Mouse (Mus musculus) ES-E14 (cell line): ENCODE measurements around the gene Pum1.

Source experiments
- HCFC1 ChIP-seq: IDR thresholded peaks from 2 replicates; pipeline ENCODE4 v1.6.1; 2012; ENCODE audit warnings: low read length, inconsistent platforms, borderline replicate concordance; ENCODE audit not compliant: insufficient read depth
- MAFK ChIP-seq: IDR thresholded peaks from 2 replicates; pipeline ENCODE4 v1.6.1; 2014; ENCODE audit warnings: mild to moderate bottlenecking, low read depth, low read length, inconsistent platforms; ENCODE audit not compliant: insufficient read depth
- ZC3H11A ChIP-seq: IDR thresholded peaks from 2 replicates; pipeline ENCODE4 v1.6.1; 2012; ENCODE audit warnings: low read depth, mild to moderate bottlenecking, inconsistent platforms, low read length, borderline replicate concordance
- ZNF384 ChIP-seq: IDR thresholded peaks from 2 replicates; pipeline ENCODE4 v1.6.1; 2012; ENCODE audit warnings: low read depth, low read length, inconsistent platforms

DNA sequence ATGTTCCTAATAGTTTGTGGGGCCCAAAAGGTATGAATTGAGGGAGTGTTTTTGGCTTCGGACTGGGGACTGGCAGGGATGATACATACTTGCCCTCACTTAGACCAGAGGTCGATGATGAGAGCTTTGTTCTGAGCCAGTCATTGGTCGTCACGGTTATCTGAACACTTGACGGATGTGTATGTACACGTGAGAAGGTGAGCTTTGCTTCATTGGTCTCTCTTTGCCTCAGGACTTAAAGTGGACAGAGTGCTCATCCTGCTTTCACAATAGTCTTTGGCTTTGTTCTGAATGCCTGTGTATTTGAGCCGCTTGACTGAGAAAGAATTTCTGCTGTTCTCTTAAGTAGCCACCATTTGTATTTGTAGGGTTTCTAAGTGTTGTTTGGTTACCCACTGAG is 86.4 kb downstream of the Pum1 start:
- no peak for TF ChIP-seq HCFC1
- no peak for TF ChIP-seq ZNF384
- TF ChIP-seq ZC3H11A: no peak
- TF ChIP-seq MAFK: no peak
